Mouse (Mus musculus) ES-Bruce4 (cell line): ENCODE data around the gene Sos1.

Source experiments
- CTCF ChIP-seq: IDR thresholded peaks from one replicate; pipeline ENCODE4 v1.8.1; 2011; ENCODE audit warnings: low read depth, low read length
- EP300 ChIP-seq: IDR thresholded peaks from 2 replicates; pipeline ENCODE4 v1.6.1; 2011; ENCODE audit warnings: low read depth, low read length; ENCODE audit not compliant: insufficient read depth
- POLR2A ChIP-seq: IDR thresholded peaks from one replicate; pipeline ENCODE4 v1.8.1; 2011; ENCODE audit warnings: low read length; ENCODE audit not compliant: insufficient read depth

- TF ChIP-seq POLR2A: no peak
- TF ChIP-seq CTCF: no peak
- no peak for TF ChIP-seq EP300
Measured at GRCm38 (mm10) chr17:80501037-80501804, 21.0 kb upstream of the Sos1 start.
